Mouse (Mus musculus) left cerebral cortex, adult 11 months (tissue): ENCODE measurements around the gene Zfp53.
A peak's percentile ranks its signal among the peaks of the same experiment; 100 is the strongest.
"Not testable (repeated sequence)": the region's sequence is repeated elsewhere in the genome, so short reads cannot be mapped to it uniquely, and the experiment has no call there.

Experiments used
- DNase-seq: peaks from one replicate; pipeline ENCODE4 v3.0.0; 2022; ENCODE audit warnings: low spot score

The Zfp53 gene

GRCm38 (mm10) chr17:21488760-21489499 is at the start of gene Zfp53:
Gene Zfp53 (plus strand): TSS chr17:21488998.
- DNase-seq: peak; percentile 76

GRCm38 (mm10) chr17:21449669-21450068 is 39.1 kb upstream of the Zfp53 start:
- peak; percentile 72 for DNase-seq

- DNase-seq: peak; percentile 83
These were observed 38.6 kb upstream of the Zfp53 start, which contains the start of gene Zfp51 for GRCm38 (mm10) chr17:21450138-21450704. Gene Zfp51 (plus strand): TSS chr17:21450374.

GRCm38 (mm10) chr17:21463550-21463949 is 25.2 kb upstream of the Zfp53 start:
- no peak for DNase-seq

GRCm38 (mm10) chr17:21472032-21472652 is 16.7 kb upstream of the Zfp53 start:
- no peak for DNase-seq

GRCm38 (mm10) chr17:21472653-21473307 is 16.0 kb upstream of the Zfp53 start:
- DNase-seq: no peak

GRCm38 (mm10) chr17:21473362-21474190 is 15.2 kb upstream of the Zfp53 start:
- DNase-seq: no peak

GRCm38 (mm10) chr17:21474729-21475128 is 14.1 kb upstream of the Zfp53 start:
- DNase-seq: not testable (repeated sequence)

- DNase-seq: not testable (repeated sequence)
These were observed 13.5 kb upstream of the Zfp53 start for GRCm38 (mm10) chr17:21475290-21475689.

- not testable (repeated sequence) for DNase-seq
These were observed 12.4 kb upstream of the Zfp53 start for GRCm38 (mm10) chr17:21476351-21476750.

- DNase-seq: not testable (repeated sequence)
These were observed 10.6 kb upstream of the Zfp53 start for GRCm38 (mm10) chr17:21478103-21478777.

GRCm38 (mm10) chr17:21489500-21490001 is 753 bp downstream of the Zfp53 start:
- no peak for DNase-seq

GRCm38 (mm10) chr17:21501365-21501764 is 12.6 kb downstream of the Zfp53 start:
- DNase-seq: no peak

GRCm38 (mm10) chr17:21504524-21504923 is 15.7 kb downstream of the Zfp53 start:
- DNase-seq: no peak

GRCm38 (mm10) chr17:21506258-21506657 is 17.5 kb downstream of the Zfp53 start:
- no peak for DNase-seq

GRCm38 (mm10) chr17:21509756-21510155 is 21.0 kb downstream of the Zfp53 start:
- no peak for DNase-seq

GRCm38 (mm10) chr17:21515403-21516105 is 26.8 kb downstream of the Zfp53 start:
- DNase-seq: peak; percentile 65

- DNase-seq: no peak
These were observed 27.7 kb downstream of the Zfp53 start for GRCm38 (mm10) chr17:21516201-21517129.

- DNase-seq: no peak
These were observed 28.4 kb downstream of the Zfp53 start for GRCm38 (mm10) chr17:21517130-21517671.
